Mouse (Mus musculus): ENCODE measurements at regions not wholly inside any gene's neighbourhood (a gene's known extent, or its start where the extent isn't known, plus 50 kb on each side); places are given as distances from the start of the nearest gene placed in this dataset.
"Not testable (repeated sequence)": the region's sequence is repeated elsewhere in the genome, so short reads cannot be mapped to it uniquely, and the experiment has no call there.

GRCm38 (mm10) chr6:50822236-50823151 is 168.3 kb upstream of the Npvf start:
- H3K27me3 ChIP-seq (ENCODE audit: control insufficient read depth, insufficient read depth, low read length): no peaks in the 10 kb centered on the region
- H3K9me3 ChIP-seq (ENCODE audit: control insufficient read depth, low read length): no peaks in the 10 kb centered on the region
- H3K4me2 ChIP-seq (ENCODE audit: low read depth): 0 out of 2 replicates have a peak overlapping the region, but pooled peaks have one; percentile 4
- DNase-seq (ENCODE audit: low spot score): no peak
- 45% methylated on average over 18 of the region's 18 CpGs for WGBS
- H3K9ac ChIP-seq (ENCODE audit: low read length): no peak overlapping the region
- ATAC-seq (ENCODE audit: insufficient read depth, low FRiP score, low TSS enrichment): 0 out of 2 replicates have a peak, but pooled peaks have one; percentile 18
- peak overlapping the region; percentile 80 for H3K27ac ChIP-seq (ENCODE audit: low read depth, low read length)
- no peaks in the 10 kb centered on the region for H3K36me3 ChIP-seq (ENCODE audit: control insufficient read depth, insufficient read depth, low read length)
- H3K4me1 ChIP-seq (ENCODE audit: control insufficient read depth, insufficient read depth, low read length): peaks cover 32% of the 10 kb centered on the region
- no peak overlapping the region for H3K4me3 ChIP-seq (ENCODE audit: low read depth, low read length)

- Histone ChIP-seq H3K9me3 (ENCODE audit: control insufficient read depth, low read length) (no peaks in the 10 kb centered on the region), H3K9ac (ENCODE audit: low read length) (peak overlapping the region; percentile 33; the same call in 1 of the 2 replicates), H3K36me3 (ENCODE audit: control insufficient read depth, insufficient read depth, low read length) (no peaks in the 10 kb centered on the region), H3K4me2 (ENCODE audit: low read depth) (no peak overlapping the region), H3K27me3 (ENCODE audit: control insufficient read depth, insufficient read depth, low read length) (no peaks in the 10 kb centered on the region), H3K4me3 (ENCODE audit: low read depth, low read length) (no peak overlapping the region), H3K27ac (ENCODE audit: low read depth, low read length) (peak overlapping the region; percentile 80), H3K4me1 (ENCODE audit: control insufficient read depth, insufficient read depth, low read length) (peaks cover 32% of the 10 kb centered on the region)
- DNase-seq (ENCODE audit: low spot score): peak; percentile 56
- peak; percentile 56; the same call in 1 of the 2 replicates for ATAC-seq (ENCODE audit: insufficient read depth, low FRiP score, low TSS enrichment)
- 11% methylated on average over 18 of the region's 18 CpGs for WGBS
Measured at GRCm38 (mm10) chr6:50823220-50823910, 169.1 kb upstream of the Npvf start.

GRCm38 (mm10) chr6:50824466-50824865 is 170.2 kb upstream of the Npvf start:
- WGBS: 76% methylated on average over 4 of the region's 4 CpGs
- H3K4me3 ChIP-seq (ENCODE audit: low read depth, low read length): no peak overlapping the region
- H3K4me2 ChIP-seq (ENCODE audit: low read depth): no peak overlapping the region
- no peak overlapping the region for H3K9ac ChIP-seq (ENCODE audit: low read length)
- no peak overlapping the region for H3K27ac ChIP-seq (ENCODE audit: low read depth, low read length)
- DNase-seq (ENCODE audit: low spot score): no peak
- no peaks in the 10 kb centered on the region for H3K36me3 ChIP-seq (ENCODE audit: control insufficient read depth, insufficient read depth, low read length)
- H3K4me1 ChIP-seq (ENCODE audit: control insufficient read depth, insufficient read depth, low read length): peaks cover 28% of the 10 kb centered on the region
- H3K27me3 ChIP-seq (ENCODE audit: control insufficient read depth, insufficient read depth, low read length): no peaks in the 10 kb centered on the region
- ATAC-seq (ENCODE audit: insufficient read depth, low FRiP score, low TSS enrichment): no peak
- no peaks in the 10 kb centered on the region for H3K9me3 ChIP-seq (ENCODE audit: control insufficient read depth, low read length)

GRCm38 (mm10) chr6:50831725-50832124 is 177.5 kb upstream of the Npvf start:
- H3K27ac ChIP-seq (ENCODE audit: low read depth, low read length): no peak overlapping the region
- no peak overlapping the region for H3K9ac ChIP-seq (ENCODE audit: low read length)
- no peaks in the 10 kb centered on the region for H3K27me3 ChIP-seq (ENCODE audit: control insufficient read depth, insufficient read depth, low read length)
- ATAC-seq (ENCODE audit: insufficient read depth, low FRiP score, low TSS enrichment) (no peak), DNase-seq (ENCODE audit: low spot score) (no peak)
- H3K4me3 ChIP-seq (ENCODE audit: low read depth, low read length): no peak overlapping the region
- no peaks in the 10 kb centered on the region for H3K36me3 ChIP-seq (ENCODE audit: control insufficient read depth, insufficient read depth, low read length)
- no peaks in the 10 kb centered on the region for H3K9me3 ChIP-seq (ENCODE audit: control insufficient read depth, low read length)
- WGBS: 55% methylated on average over 5 of the region's 5 CpGs
- no peak overlapping the region for H3K4me2 ChIP-seq (ENCODE audit: low read depth)
- no peaks in the 10 kb centered on the region for H3K4me1 ChIP-seq (ENCODE audit: control insufficient read depth, insufficient read depth, low read length)

- no peak overlapping the region for H3K4me2 ChIP-seq (ENCODE audit: low read depth)
- ATAC-seq (ENCODE audit: insufficient read depth, low FRiP score, low TSS enrichment): no peak
- H3K9ac ChIP-seq (ENCODE audit: low read length): no peak overlapping the region
- WGBS: 59% methylated on average over 6 of the region's 6 CpGs
- H3K27ac ChIP-seq (ENCODE audit: low read depth, low read length): no peak overlapping the region
- DNase-seq (ENCODE audit: low spot score): no peak
- no peaks in the 10 kb centered on the region for H3K4me1 ChIP-seq (ENCODE audit: control insufficient read depth, insufficient read depth, low read length)
- no peak overlapping the region for H3K4me3 ChIP-seq (ENCODE audit: low read depth, low read length)
- H3K27me3 ChIP-seq (ENCODE audit: control insufficient read depth, insufficient read depth, low read length): no peaks in the 10 kb centered on the region
- H3K36me3 ChIP-seq (ENCODE audit: control insufficient read depth, insufficient read depth, low read length): no peaks in the 10 kb centered on the region
- H3K9me3 ChIP-seq (ENCODE audit: control insufficient read depth, low read length): no peaks in the 10 kb centered on the region
Measured at GRCm38 (mm10) chr6:50835997-50836625, 181.9 kb upstream of the Npvf start.

GRCm38 (mm10) chr6:50840826-50841225 is 186.6 kb upstream of the Npvf start:
- DNase-seq (ENCODE audit: low spot score) (no peak), ATAC-seq (ENCODE audit: insufficient read depth, low FRiP score, low TSS enrichment) (no peak)
- H3K9me3 ChIP-seq (ENCODE audit: control insufficient read depth, low read length): no peaks in the 10 kb centered on the region
- H3K4me2 ChIP-seq (ENCODE audit: low read depth): no peak overlapping the region
- no peaks in the 10 kb centered on the region for H3K27me3 ChIP-seq (ENCODE audit: control insufficient read depth, insufficient read depth, low read length)
- H3K9ac ChIP-seq (ENCODE audit: low read length): no peak overlapping the region
- 78% methylated on average over 9 of the region's 9 CpGs for WGBS
- H3K4me1 ChIP-seq (ENCODE audit: control insufficient read depth, insufficient read depth, low read length): no peaks in the 10 kb centered on the region
- H3K36me3 ChIP-seq (ENCODE audit: control insufficient read depth, insufficient read depth, low read length): no peaks in the 10 kb centered on the region
- H3K27ac ChIP-seq (ENCODE audit: low read depth, low read length): no peak overlapping the region
- no peak overlapping the region for H3K4me3 ChIP-seq (ENCODE audit: low read depth, low read length)

- H3K9me3 ChIP-seq (ENCODE audit: control insufficient read depth, low read length); ATAC-seq (ENCODE audit: insufficient read depth, low FRiP score, low TSS enrichment); H3K9ac ChIP-seq (ENCODE audit: low read length); DNase-seq (ENCODE audit: low spot score); H3K4me3 ChIP-seq (ENCODE audit: low read depth, low read length); H3K27ac ChIP-seq (ENCODE audit: low read depth, low read length); H3K36me3 ChIP-seq (ENCODE audit: control insufficient read depth, insufficient read depth, low read length); H3K27me3 ChIP-seq (ENCODE audit: control insufficient read depth, insufficient read depth, low read length); H3K4me2 ChIP-seq (ENCODE audit: low read depth); H3K4me1 ChIP-seq (ENCODE audit: control insufficient read depth, insufficient read depth, low read length): not testable (repeated sequence)
- WGBS: 92% methylated on average over 2 of the region's 2 CpGs
Measured at GRCm38 (mm10) chr6:50845246-50845645, 191.0 kb upstream of the Npvf start.

GRCm38 (mm10) chr6:50846740-50847516 is 192.7 kb upstream of the Npvf start:
- Histone ChIP-seq H3K4me1 (ENCODE audit: control insufficient read depth, insufficient read depth, low read length) (no peaks in the 10 kb centered on the region), H3K9me3 (ENCODE audit: control insufficient read depth, low read length) (no peaks in the 10 kb centered on the region), H3K9ac (ENCODE audit: low read length) (no peak overlapping the region), H3K4me2 (ENCODE audit: low read depth) (no peak overlapping the region), H3K27me3 (ENCODE audit: control insufficient read depth, insufficient read depth, low read length) (no peaks in the 10 kb centered on the region), H3K36me3 (ENCODE audit: control insufficient read depth, insufficient read depth, low read length) (no peaks in the 10 kb centered on the region), H3K27ac (ENCODE audit: low read depth, low read length) (no peak overlapping the region), H3K4me3 (ENCODE audit: low read depth, low read length) (no peak overlapping the region)
- DNase-seq (ENCODE audit: low spot score) (peak; percentile 25), ATAC-seq (ENCODE audit: insufficient read depth, low FRiP score, low TSS enrichment) (no peak)
- 61% methylated on average over 18 of the region's 18 CpGs for WGBS
